ENCODE assay signal across 20 mouse cellular contexts in genomic region chr13:71538226-71538625, GRCm38 (mm10).
"Had no signal": no experiment of that assay in that cellular context is flagged by ENCODE, and none has a peak within 500 bp of the region (broad histone marks: within the 10 kb centered on the region; RNA-seq: fewer than 3 reads in every experiment).

No protein-coding gene starts in this region.

- H3K27ac ChIP-seq: kidney, postnatal 0 days; layer of hippocampus, adult 2 months; left cerebral cortex, adult 2 months; limb, embryonic 10.5 days; limb, embryonic 13.5 days; liver, embryonic 12.5 days; liver, embryonic 15.5 days; lung, embryonic 15.5 days; midbrain, embryonic 12.5 days had no signal

- H3K9ac ChIP-seq: limb, embryonic 13.5 days; liver, embryonic 12.5 days; liver, embryonic 15.5 days; lung, embryonic 15.5 days; midbrain, embryonic 12.5 days had no signal

- ATAC-seq: liver, embryonic 12.5 days; midbrain, embryonic 16.5 days had no signal

- H3K4me1 ChIP-seq: limb, embryonic 10.5 days; limb, embryonic 13.5 days; liver, embryonic 12.5 days; liver, embryonic 15.5 days; lung, embryonic 15.5 days; megakaryocyte, embryonic 14.5 days; midbrain, embryonic 12.5 days had no signal

- H3K4me2 ChIP-seq: limb, embryonic 13.5 days; liver, embryonic 12.5 days; liver, embryonic 15.5 days; lung, embryonic 15.5 days; midbrain, embryonic 12.5 days had no signal

- H3K4me3 ChIP-seq: layer of hippocampus, adult 2 months; left cerebral cortex, adult 2 months; limb, embryonic 10.5 days; limb, embryonic 13.5 days; liver, embryonic 12.5 days; liver, embryonic 15.5 days; lung, embryonic 15.5 days; megakaryocyte, embryonic 14.5 days; midbrain, embryonic 12.5 days had no signal

- H3K9me3 ChIP-seq: limb, embryonic 10.5 days; limb, embryonic 13.5 days; liver, embryonic 12.5 days; liver, embryonic 15.5 days; lung, embryonic 15.5 days; midbrain, embryonic 12.5 days had no signal

- H3K36me3 ChIP-seq: limb, embryonic 10.5 days; limb, embryonic 13.5 days; liver, embryonic 12.5 days; liver, embryonic 15.5 days; lung, embryonic 15.5 days; midbrain, embryonic 12.5 days had no signal

- H3K27me3 ChIP-seq: liver, embryonic 12.5 days; liver, embryonic 15.5 days; lung, embryonic 15.5 days; megakaryocyte, embryonic 14.5 days; midbrain, embryonic 12.5 days had no signal

- DNase-seq: kidney, adult 2 months; kidney, postnatal 25 days; layer of hippocampus, postnatal 36 days; liver; lung, adult 18-20 months; lung, postnatal 10 days; lung, postnatal 36 days; thymus, adult 18-20 months; thymus, postnatal 36 days had no signal
